Mouse (Mus musculus) thymus, adult 2 months (tissue): ENCODE results near the gene Galnt17. TPM values are rescaled to one million over a fixed set of nuclear protein-coding genes. Genes with fewer than 3 reads are reported as not detected.

Source experiments
- DNase-seq: peaks from one replicate; pipeline ENCODE4 v3.0.0; 2021
- H3K27ac ChIP-seq: fragments of 200-500 bp; 2 replicates; pipeline ENCODE4 v1.5.1; 2012; ENCODE audit warnings: low read length, control low read depth; ENCODE audit not compliant: control insufficient read depth, insufficient read depth
- H3K27me3 ChIP-seq: fragments of 200-500 bp; 2 replicates; pipeline ENCODE4 v1.6.1; 2012; ENCODE audit warnings: mild to moderate bottlenecking, low read length, moderate library complexity, mixed read lengths; ENCODE audit not compliant: control insufficient read depth, insufficient read depth
- H3K36me3 ChIP-seq: fragments of 200-500 bp; 2 replicates; pipeline ENCODE4 v1.6.1; 2012; ENCODE audit warnings: mild to moderate bottlenecking, low read length, moderate library complexity; ENCODE audit not compliant: control insufficient read depth, insufficient read depth
- H3K4me1 ChIP-seq: fragments of 200-500 bp; replicated peaks from 2 replicates; pipeline ENCODE4 v1.6.1; 2012; ENCODE audit warnings: low read length; ENCODE audit not compliant: control insufficient read depth, insufficient read depth
- H3K4me3 ChIP-seq: fragments of 200-500 bp; 2 replicates; pipeline ENCODE4 v1.5.1; 2012; ENCODE audit warnings: mild to moderate bottlenecking, low read length, control low read depth, moderate library complexity; ENCODE audit not compliant: control insufficient read depth, insufficient read depth
- CTCF ChIP-seq: fragments of 200-500 bp; IDR thresholded peaks from 2 replicates; pipeline ENCODE4 v1.5.1; 2012; ENCODE audit warnings: mild to moderate bottlenecking, control low read depth, low read length, moderate library complexity, borderline replicate concordance; ENCODE audit not compliant: control insufficient read depth, poor library complexity, insufficient read depth; ENCODE audit errors: extremely low read depth
- POLR2A ChIP-seq: fragments of 200-500 bp; IDR thresholded peaks from 2 replicates; pipeline ENCODE4 v1.6.1; 2012; ENCODE audit warnings: mild to moderate bottlenecking, low read length, control low read depth, moderate library complexity; ENCODE audit not compliant: control insufficient read depth, poor library complexity, insufficient read depth; ENCODE audit errors: extremely low read depth
- WGBS: fragments of 180-500 bp; shearing (Covaris S2); methylation state at CpG from one replicate; pipeline ENCODE4 v1.1.7; 2018; 5-methylcytosine and 5-hydroxymethylcytosine counted together
- polyA plus RNA-seq: library from polyadenylated mRNA; depleted of rRNA; stranded (reverse); fragments of >200 nt; gene quantifications from 2 replicates; pipeline ENCODE4 v1.2.3, GENCODE M21; 2012

The Galnt17 gene
- polyA plus RNA-seq, 1 experiment, result 2.0 TPM

- H3K27me3 ChIP-seq, result no peaks in the 10 kb centered on the region
Observed at GRCm38 (mm10) chr5:130979321-130979720, 329.0 kb downstream of the Galnt17 start.

GRCm38 (mm10) chr5:130978871-130979270 is 329.4 kb downstream of the Galnt17 start:
- H3K27me3 ChIP-seq, result no peaks in the 10 kb centered on the region
- WGBS, result 87% methylated on average over 2 of the region's 2 CpGs
- no peak overlapping the region for H3K4me3 ChIP-seq
- no peaks in the 10 kb centered on the region for H3K4me1 ChIP-seq
- TF ChIP-seq CTCF (no peak), POLR2A (no peak)
- no peak overlapping the region for H3K27ac ChIP-seq
- DNase-seq, result no peak
- H3K36me3 ChIP-seq, result no peaks in the 10 kb centered on the region

More at GRCm38 (mm10) chr5:130979321-130979720, 329.0 kb downstream of the Galnt17 start:
- WGBS, result 92% methylated on average over 8 of the region's 8 CpGs
- Histone ChIP-seq H3K36me3 (no peaks in the 10 kb centered on the region), H3K27ac (no peak overlapping the region), H3K4me3 (no peak overlapping the region), H3K4me1 (no peaks in the 10 kb centered on the region)
- TF ChIP-seq POLR2A, result no peak
- no peak for TF ChIP-seq CTCF
- no peak for DNase-seq

GRCm38 (mm10) chr5:130977999-130978398 is 330.3 kb downstream of the Galnt17 start:
- H3K4me1 ChIP-seq, result no peaks in the 10 kb centered on the region
- H3K27ac ChIP-seq, result no peak overlapping the region
- WGBS, result 96% methylated on average over 3 of the region's 3 CpGs
- TF ChIP-seq CTCF, result no peak
- TF ChIP-seq POLR2A, result no peak
- no peak for DNase-seq
- H3K4me3 ChIP-seq, result no peak overlapping the region
- no peaks in the 10 kb centered on the region for H3K27me3 ChIP-seq
- no peaks in the 10 kb centered on the region for H3K36me3 ChIP-seq

- 92% methylated on average over 7 of the region's 7 CpGs for WGBS
- DNase-seq, result no peak
- Histone ChIP-seq H3K27me3 (no peaks in the 10 kb centered on the region), H3K27ac (no peak overlapping the region), H3K4me3 (no peak overlapping the region), H3K4me1 (no peaks in the 10 kb centered on the region), H3K36me3 (no peaks in the 10 kb centered on the region)
- TF ChIP-seq CTCF (no peak), POLR2A (no peak)
Observed at GRCm38 (mm10) chr5:130952361-130952760, 355.9 kb downstream of the Galnt17 start.

- TF ChIP-seq CTCF, result no peak
- TF ChIP-seq POLR2A, result no peak
- no peak for DNase-seq
- Histone ChIP-seq H3K36me3 (no peaks in the 10 kb centered on the region), H3K27me3 (no peaks in the 10 kb centered on the region), H3K27ac (no peak overlapping the region), H3K4me3 (no peak overlapping the region), H3K4me1 (no peaks in the 10 kb centered on the region)
- WGBS, result 50% methylated on average over 6 of the region's 6 CpGs
Observed at GRCm38 (mm10) chr5:130950894-130951400, 357.4 kb downstream of the Galnt17 start.

- no peak for DNase-seq
- TF ChIP-seq CTCF (no peak), POLR2A (no peak)
- Histone ChIP-seq H3K4me1 (no peaks in the 10 kb centered on the region), H3K27ac (no peak overlapping the region), H3K36me3 (no peaks in the 10 kb centered on the region), H3K4me3 (no peak overlapping the region), H3K27me3 (no peaks in the 10 kb centered on the region)
- 76% methylated on average over 4 of the region's 4 CpGs for WGBS
Observed at GRCm38 (mm10) chr5:130950421-130950820, 357.9 kb downstream of the Galnt17 start.

GRCm38 (mm10) chr5:130949710-130950109 is 358.6 kb downstream of the Galnt17 start:
- Histone ChIP-seq H3K27me3 (no peaks in the 10 kb centered on the region), H3K36me3 (no peaks in the 10 kb centered on the region), H3K4me1 (no peaks in the 10 kb centered on the region), H3K27ac (no peak overlapping the region), H3K4me3 (no peak overlapping the region)
- WGBS, result 73% methylated on average over 1 of the region's 1 CpGs
- no peak for TF ChIP-seq POLR2A
- TF ChIP-seq CTCF, result no peak
- no peak for DNase-seq
